Mouse (Mus musculus) adrenal gland, postnatal 4 days (tissue): ENCODE measurements around the gene Akr1e1. TPM values are rescaled to one million over a fixed set of nuclear protein-coding genes. Genes with fewer than 3 reads are reported as not detected.
"Not testable (repeated sequence)": the region's sequence is repeated elsewhere in the genome, so short reads cannot be mapped to it uniquely, and the experiment has no call there.

ENCODE experiments used
- DNase-seq, 2 experiments: peaks; one replicate each; pipeline ENCODE4 v3.0.0; 2021 to 2022; ENCODE audit warnings: low spot score in 2 of 2, mixed read lengths in 2 of 2
- long read RNA-seq, 2 experiments: library from polyadenylated mRNA; stranded (forward); transcript quantifications; one replicate each; pipeline ENCODE4 v2.0.0; 2021
- total RNA-seq, 2 experiments: library from RNA; stranded (reverse); gene quantifications; 2 replicates each; pipeline ENCODE4 v1.2.3; 2021

Gene Akr1e1
- total RNA-seq = 10 to 100 TPM; 30.9 to 31.9 TPM
- long read RNA-seq, experiment 1, transcript Akr1e1-201 (10 exons, 3,463 nt) = major isoform, 28 of 36 reads
- long read RNA-seq, experiment 1, partial matches to known transcripts = 5 of 36 reads
- long read RNA-seq, experiment 1, other reads (novel, unspliced or antisense) = 1 of 36 reads
- long read RNA-seq, experiment 2, transcript Akr1e1-201 (10 exons, 3,463 nt) = major isoform, 43 of 58 reads
- long read RNA-seq, experiment 2, partial matches to known transcripts = 10 of 58 reads
- long read RNA-seq, experiment 2, other reads (novel, unspliced or antisense) = 4 of 58 reads

DNA sequence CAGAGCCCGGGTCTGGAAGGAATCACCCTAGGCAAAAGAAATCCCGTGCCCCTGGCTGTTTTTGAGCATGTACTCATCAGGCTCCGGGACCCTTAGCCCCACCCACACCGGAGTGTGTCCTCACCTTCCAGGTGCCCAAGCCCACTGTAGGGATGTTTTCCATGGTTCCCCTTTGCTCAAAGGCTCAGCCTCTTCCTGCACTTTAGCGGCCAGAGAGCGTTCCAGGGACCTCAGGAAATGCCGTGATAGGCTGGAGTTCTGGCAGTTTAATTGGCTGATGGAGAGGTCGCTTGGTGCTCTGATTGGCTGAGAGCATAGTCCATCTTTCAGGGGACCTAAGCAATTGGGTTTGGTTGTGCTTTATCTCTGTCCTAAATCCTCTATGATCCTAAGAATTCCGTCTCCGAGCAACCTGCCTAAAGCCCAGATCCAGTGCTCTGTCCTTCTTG is at the start of gene Akr1e1:
TSS of gene Akr1e1 (minus strand) at position 214 of the 449 bp plus-strand sequence.
- peak; percentile 60 to 78 for DNase-seq

GRCm38 (mm10) chr13:4658346-4658745 is 49.4 kb upstream of the Akr1e1 start:
- DNase-seq = no peak

- no peak for DNase-seq
These were observed 47.5 kb upstream of the Akr1e1 start for GRCm38 (mm10) chr13:4656277-4657146.

DNA sequence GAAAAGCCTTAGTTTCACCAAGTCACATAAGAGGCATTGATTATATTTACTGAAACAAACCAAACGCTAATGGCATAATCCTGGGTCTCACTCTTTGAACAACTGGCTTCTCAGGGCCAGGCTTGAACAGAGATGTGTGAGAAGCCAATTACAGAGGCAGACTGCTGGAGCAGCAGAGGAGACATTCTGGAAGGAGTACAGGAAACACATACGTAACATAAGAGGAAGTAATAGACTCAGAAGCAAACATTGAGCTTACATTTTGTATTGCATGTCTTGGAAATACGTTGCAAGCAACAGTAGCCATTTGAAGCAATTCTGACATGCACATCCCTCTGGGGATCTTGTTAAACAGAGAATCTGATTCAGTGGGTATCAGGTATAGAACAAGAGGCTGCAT is 41.2 kb upstream of the Akr1e1 start:
- DNase-seq = no peak

DNA sequence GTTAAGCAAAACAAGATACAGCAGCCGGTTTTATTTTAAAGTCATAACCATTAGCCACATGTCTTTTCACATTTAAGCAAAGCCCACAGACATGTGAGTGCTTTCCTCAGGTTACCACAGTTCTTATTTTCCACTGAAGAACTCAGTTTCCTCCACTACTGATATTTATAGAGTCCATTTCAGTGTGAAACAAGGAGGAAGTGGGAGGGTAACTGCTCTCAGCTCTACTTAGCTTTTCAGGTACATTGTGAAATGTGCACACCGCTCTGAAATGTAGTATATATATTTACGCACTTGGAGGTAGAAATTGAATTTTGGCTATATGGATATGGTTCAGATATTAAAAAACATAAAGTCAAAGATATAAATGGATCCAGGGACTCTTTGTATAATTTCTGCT is 36.3 kb upstream of the Akr1e1 start:
- no peak for DNase-seq

GRCm38 (mm10) chr13:4610902-4611301 is 1.9 kb upstream of the Akr1e1 start:
- no peak for DNase-seq

- no peak for DNase-seq
These were observed 444 bp downstream of the Akr1e1 start for GRCm38 (mm10) chr13:4608530-4608929.

DNA sequence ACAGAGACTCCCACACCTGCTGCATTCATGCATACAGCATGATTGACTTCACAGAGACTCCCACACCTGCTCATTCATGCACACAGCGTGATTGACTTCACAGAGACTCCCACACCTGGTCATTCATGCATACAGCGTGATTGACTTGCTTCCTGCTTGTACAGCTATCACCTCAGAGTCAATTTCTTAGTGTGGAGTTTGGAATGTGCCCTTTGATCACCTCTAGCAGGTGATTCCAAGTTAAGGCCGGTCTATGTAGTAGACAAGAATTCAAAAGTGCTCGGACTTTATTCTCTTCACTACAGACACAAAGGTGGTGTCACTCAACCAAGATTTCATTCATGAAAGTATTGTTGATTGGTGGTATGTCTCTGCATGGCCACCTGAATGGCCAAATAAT is 2.2 kb downstream of the Akr1e1 start:
- no peak for DNase-seq

GRCm38 (mm10) chr13:4603431-4603830 is 5.5 kb downstream of the Akr1e1 start:
- not testable (repeated sequence) for DNase-seq

- DNase-seq = no peak
These were observed 32.1 kb downstream of the Akr1e1 start for GRCm38 (mm10) chr13:4576921-4577320.

DNA sequence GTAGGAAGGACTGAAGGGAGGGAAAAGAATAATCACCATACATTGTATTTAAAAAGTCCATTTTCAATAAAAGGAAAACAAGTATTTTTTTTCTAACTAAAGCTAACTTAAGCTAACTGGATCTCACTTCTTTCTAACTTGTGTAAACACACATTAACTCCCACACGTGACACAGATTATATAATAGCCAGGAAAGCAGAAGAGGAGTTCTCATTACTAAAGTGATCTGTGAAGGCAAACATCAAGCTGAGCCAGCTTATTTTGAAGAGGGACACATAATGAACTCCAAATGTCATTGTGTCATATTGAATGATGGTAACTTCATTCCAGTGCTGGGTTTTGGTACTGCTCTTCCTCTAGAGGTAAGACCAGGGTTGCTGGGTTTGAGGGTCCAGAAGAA is 35.1 kb downstream of the Akr1e1 start, which contains the start of gene Akr1c21:
TSS of gene Akr1c21 (plus strand) at position 205 of the 400 bp plus-strand sequence.
- DNase-seq = no peak

DNA sequence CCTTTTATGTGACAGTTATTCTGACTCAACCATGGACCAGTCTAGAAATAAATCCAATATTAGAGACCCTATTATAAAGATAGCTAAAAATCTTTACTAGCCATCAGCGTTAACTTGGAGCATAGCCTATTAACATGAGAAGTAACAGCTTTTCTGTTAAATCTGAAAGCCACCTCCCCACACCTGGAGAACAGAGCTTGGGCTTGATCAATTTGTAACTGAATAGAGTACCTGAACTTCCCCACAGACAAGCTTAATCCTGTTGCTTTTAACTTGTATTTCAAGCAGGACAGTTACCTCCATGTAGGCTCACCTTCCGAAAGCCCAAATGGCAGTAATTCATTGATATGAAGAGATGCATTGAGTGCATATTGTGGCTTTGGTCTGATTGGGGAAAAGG is 43.0 kb downstream of the Akr1e1 start:
- no peak for DNase-seq

DNA sequence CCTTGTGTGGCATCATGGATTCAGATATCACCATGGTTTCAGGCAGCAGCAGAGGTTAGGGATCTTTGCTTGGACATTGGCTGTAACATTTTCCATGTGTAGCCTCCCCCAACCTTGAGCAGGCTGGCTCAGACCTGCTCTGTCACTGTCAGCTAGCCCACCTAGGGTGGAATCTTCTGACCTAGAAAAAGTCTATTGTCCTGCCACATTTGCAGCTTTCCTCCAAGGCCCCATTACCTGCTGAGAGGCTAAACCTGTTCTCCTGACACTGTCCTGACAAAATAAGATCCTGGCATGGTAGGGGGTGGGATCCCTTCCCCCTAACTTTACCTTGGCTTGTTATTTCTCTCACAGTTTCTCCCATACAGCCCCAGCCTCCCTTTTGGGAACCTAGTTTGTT is 48.5 kb downstream of the Akr1e1 start:
- no peak for DNase-seq

DNA sequence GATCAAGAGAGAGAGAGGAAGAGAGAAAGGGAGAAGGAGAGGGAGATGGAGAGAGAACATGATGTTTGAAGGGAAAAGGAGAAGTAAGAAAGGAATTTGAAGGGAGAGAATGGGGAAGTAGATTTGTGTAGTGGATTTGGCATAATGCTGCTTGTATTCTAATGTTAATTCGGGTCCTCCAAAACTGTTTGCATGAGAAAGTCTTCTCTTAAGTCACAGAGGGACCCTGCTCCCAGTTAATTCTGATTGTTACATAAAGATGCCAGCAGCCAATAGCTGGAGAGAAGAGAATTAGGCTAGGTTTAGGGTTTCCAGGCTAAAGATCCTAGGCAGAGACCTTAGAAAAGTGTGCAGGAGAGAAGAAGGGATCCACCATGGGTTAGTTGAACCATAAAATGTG is 49.8 kb downstream of the Akr1e1 start:
- DNase-seq = no peak

Other genes with a start within 250 kb of the Akr1e1 start
- gene Akr1c6, start 174.9 kb downstream of the Akr1e1 start, total RNA-seq = 10 to 100 TPM in 1 of 2 experiments, under 1 TPM in 1; 0.56 to 15.0 TPM
- gene Akr1c20, start 85.8 kb downstream of the Akr1e1 start, total RNA-seq = 1 to 10 TPM; 1.5 to 7.3 TPM
- gene Akr1c21, start 35.1 kb downstream of the Akr1e1 start, total RNA-seq = under 1 TPM in 1 of 2 experiments, not detected in 1; 0.62 TPM